Mouse (Mus musculus): Measurements from ENCODE around the gene Mrps9. TPM values are rescaled to one million over a fixed set of nuclear protein-coding genes. Genes with fewer than 3 reads are reported as not detected.

The Mrps9 gene
- polyA plus RNA-seq, 1 experiment from 2014 or later: 60.3 TPM

- 32% methylated on average over 22 of the region's 22 CpGs for WGBS
- DNase-seq (ENCODE audit: low spot score) (no peak), ATAC-seq (replicated peaks; ENCODE audit: low FRiP score) (peak; percentile 55)
- H3K4me3 ChIP-seq (ENCODE audit: low read depth, low read length): no peak overlapping the region
- no peaks in the 10 kb centered on the region for H3K9me3 ChIP-seq (ENCODE audit: control insufficient read depth, low read length)
- H3K4me1 ChIP-seq (replicated peaks; ENCODE audit: control insufficient read depth, insufficient read depth, low read length): peaks cover 11% of the 10 kb centered on the region
- no peaks in the 10 kb centered on the region for H3K27me3 ChIP-seq (ENCODE audit: control insufficient read depth, insufficient read depth, low read length)
- H3K27ac ChIP-seq (ENCODE audit: low read depth, low read length): no peak overlapping the region; the same call in 1 of the 2 replicates
- no peaks in the 10 kb centered on the region; the same call in 1 of the 2 replicates for H3K36me3 ChIP-seq (ENCODE audit: control insufficient read depth, insufficient read depth, low read length)
- peak overlapping the region; percentile 26; the same call in 1 of the 2 replicates for H3K4me2 ChIP-seq (ENCODE audit: low read depth, low read length, severe bottlenecking)
- no peak overlapping the region for H3K9ac ChIP-seq (ENCODE audit: low read length)
These were observed 37.7 kb downstream of the Mrps9 start for GRCm38 (mm10) chr1:42888541-42889349.

GRCm38 (mm10) chr1:42889421-42889887 lies 38.4 kb downstream of the Mrps9 start:
- DNase-seq (ENCODE audit: low spot score) (no peak), ATAC-seq (replicated peaks; ENCODE audit: low FRiP score) (peak; percentile 79)
- no peaks in the 10 kb centered on the region for H3K27me3 ChIP-seq (ENCODE audit: control insufficient read depth, insufficient read depth, low read length)
- no peaks in the 10 kb centered on the region; the same call in 1 of the 2 replicates for H3K36me3 ChIP-seq (ENCODE audit: control insufficient read depth, insufficient read depth, low read length)
- H3K9ac ChIP-seq (ENCODE audit: low read length): no peak overlapping the region
- peaks cover 11% of the 10 kb centered on the region for H3K4me1 ChIP-seq (replicated peaks; ENCODE audit: control insufficient read depth, insufficient read depth, low read length)
- no peak overlapping the region for H3K4me2 ChIP-seq (ENCODE audit: low read depth, low read length, severe bottlenecking)
- WGBS: 17% methylated on average over 7 of the region's 7 CpGs
- H3K4me3 ChIP-seq (ENCODE audit: low read depth, low read length): no peak overlapping the region
- peak overlapping the region; percentile 76 for H3K27ac ChIP-seq (ENCODE audit: low read depth, low read length)
- no peaks in the 10 kb centered on the region for H3K9me3 ChIP-seq (ENCODE audit: control insufficient read depth, low read length)

GRCm38 (mm10) chr1:42894695-42895094 lies 43.7 kb downstream of the Mrps9 start:
- no peaks in the 10 kb centered on the region for H3K9me3 ChIP-seq (ENCODE audit: control insufficient read depth, low read length)
- no peak for ATAC-seq (replicated peaks; ENCODE audit: low FRiP score)
- H3K4me3 ChIP-seq (ENCODE audit: low read depth, low read length): no peak overlapping the region
- H3K4me2 ChIP-seq (ENCODE audit: low read depth, low read length, severe bottlenecking): no peak overlapping the region
- H3K36me3 ChIP-seq (ENCODE audit: control insufficient read depth, insufficient read depth, low read length): no peaks in the 10 kb centered on the region; the same call in 1 of the 2 replicates
- no peak overlapping the region for H3K9ac ChIP-seq (ENCODE audit: low read length)
- no peaks in the 10 kb centered on the region for H3K27me3 ChIP-seq (ENCODE audit: control insufficient read depth, insufficient read depth, low read length)
- no peaks in the 10 kb centered on the region for H3K4me1 ChIP-seq (replicated peaks; ENCODE audit: control insufficient read depth, insufficient read depth, low read length)
- no peak overlapping the region for H3K27ac ChIP-seq (ENCODE audit: low read depth, low read length)
- no peak for DNase-seq (ENCODE audit: low spot score)

- Histone ChIP-seq H3K36me3 (ENCODE audit: control insufficient read depth, insufficient read depth, low read length) (no peaks in the 10 kb centered on the region; the same call in 1 of the 2 replicates), H3K4me1 (replicated peaks; ENCODE audit: control insufficient read depth, insufficient read depth, low read length) (no peaks in the 10 kb centered on the region), H3K9ac (ENCODE audit: low read length) (no peak overlapping the region), H3K4me3 (ENCODE audit: low read depth, low read length) (no peak overlapping the region), H3K27ac (ENCODE audit: low read depth, low read length) (no peak overlapping the region), H3K27me3 (ENCODE audit: control insufficient read depth, insufficient read depth, low read length) (no peaks in the 10 kb centered on the region), H3K4me2 (ENCODE audit: low read depth, low read length, severe bottlenecking) (no peak overlapping the region), H3K9me3 (ENCODE audit: control insufficient read depth, low read length) (no peaks in the 10 kb centered on the region)
- 88% methylated on average over 11 of the region's 11 CpGs for WGBS
- ATAC-seq (replicated peaks; ENCODE audit: low FRiP score): no peak
- no peak for DNase-seq (ENCODE audit: low spot score)
These were observed 54.1 kb downstream of the Mrps9 start for GRCm38 (mm10) chr1:42905148-42905547.

GRCm38 (mm10) chr1:42906696-42907095 lies 55.7 kb downstream of the Mrps9 start:
- ATAC-seq (replicated peaks; ENCODE audit: low FRiP score): no peak

GRCm38 (mm10) chr1:42907153-42907552 lies 56.1 kb downstream of the Mrps9 start:
- no peaks in the 10 kb centered on the region for H3K27me3 ChIP-seq (ENCODE audit: control insufficient read depth, insufficient read depth, low read length)
- no peak overlapping the region for H3K4me2 ChIP-seq (ENCODE audit: low read depth, low read length, severe bottlenecking)
- no peak overlapping the region for H3K4me3 ChIP-seq (ENCODE audit: low read depth, low read length)
- 50% methylated on average over 4 of the region's 4 CpGs for WGBS
- no peak overlapping the region for H3K27ac ChIP-seq (ENCODE audit: low read depth, low read length)
- ATAC-seq (replicated peaks; ENCODE audit: low FRiP score) (no peak), DNase-seq (ENCODE audit: low spot score) (no peak)
- H3K4me1 ChIP-seq (replicated peaks; ENCODE audit: control insufficient read depth, insufficient read depth, low read length): no peaks in the 10 kb centered on the region
- H3K36me3 ChIP-seq (ENCODE audit: control insufficient read depth, insufficient read depth, low read length): no peaks in the 10 kb centered on the region
- H3K9ac ChIP-seq (ENCODE audit: low read length): no peak overlapping the region
- no peaks in the 10 kb centered on the region for H3K9me3 ChIP-seq (ENCODE audit: control insufficient read depth, low read length)

More at GRCm38 (mm10) chr1:42906696-42907095, 55.7 kb downstream of the Mrps9 start:
- Histone ChIP-seq H3K4me1 (replicated peaks; ENCODE audit: control insufficient read depth, insufficient read depth, low read length) (no peaks in the 10 kb centered on the region), H3K4me3 (ENCODE audit: low read depth, low read length) (no peak overlapping the region), H3K36me3 (ENCODE audit: control insufficient read depth, insufficient read depth, low read length) (no peaks in the 10 kb centered on the region), H3K9ac (ENCODE audit: low read length) (no peak overlapping the region), H3K4me2 (ENCODE audit: low read depth, low read length, severe bottlenecking) (no peak overlapping the region), H3K9me3 (ENCODE audit: control insufficient read depth, low read length) (no peaks in the 10 kb centered on the region), H3K27me3 (ENCODE audit: control insufficient read depth, insufficient read depth, low read length) (no peaks in the 10 kb centered on the region), H3K27ac (ENCODE audit: low read depth, low read length) (no peak overlapping the region)
- DNase-seq (ENCODE audit: low spot score): no peak
- 78% methylated on average over 7 of the region's 7 CpGs for WGBS

- Histone ChIP-seq H3K4me1 (replicated peaks; ENCODE audit: control insufficient read depth, insufficient read depth, low read length) (no peaks in the 10 kb centered on the region), H3K27ac (ENCODE audit: low read depth, low read length) (no peak overlapping the region), H3K27me3 (ENCODE audit: control insufficient read depth, insufficient read depth, low read length) (no peaks in the 10 kb centered on the region), H3K36me3 (ENCODE audit: control insufficient read depth, insufficient read depth, low read length) (no peaks in the 10 kb centered on the region), H3K4me2 (ENCODE audit: low read depth, low read length, severe bottlenecking) (no peak overlapping the region), H3K9me3 (ENCODE audit: control insufficient read depth, low read length) (no peaks in the 10 kb centered on the region), H3K4me3 (ENCODE audit: low read depth, low read length) (no peak overlapping the region), H3K9ac (ENCODE audit: low read length) (no peak overlapping the region)
- 18% methylated on average over 4 of the region's 4 CpGs for WGBS
- DNase-seq (ENCODE audit: low spot score) (no peak), ATAC-seq (replicated peaks; ENCODE audit: low FRiP score) (peak; percentile 71)
These were observed 64.0 kb downstream of the Mrps9 start for GRCm38 (mm10) chr1:42915062-42915461.

GRCm38 (mm10) chr1:42916719-42917118 lies 65.7 kb downstream of the Mrps9 start:
- Histone ChIP-seq H3K9ac (ENCODE audit: low read length) (no peak overlapping the region), H3K9me3 (ENCODE audit: control insufficient read depth, low read length) (no peaks in the 10 kb centered on the region), H3K27ac (ENCODE audit: low read depth, low read length) (no peak overlapping the region), H3K36me3 (ENCODE audit: control insufficient read depth, insufficient read depth, low read length) (no peaks in the 10 kb centered on the region), H3K4me1 (replicated peaks; ENCODE audit: control insufficient read depth, insufficient read depth, low read length) (no peaks in the 10 kb centered on the region), H3K4me2 (ENCODE audit: low read depth, low read length, severe bottlenecking) (no peak overlapping the region), H3K27me3 (ENCODE audit: control insufficient read depth, insufficient read depth, low read length) (no peaks in the 10 kb centered on the region), H3K4me3 (ENCODE audit: low read depth, low read length) (no peak overlapping the region)
- ATAC-seq (replicated peaks; ENCODE audit: low FRiP score) (no peak), DNase-seq (ENCODE audit: low spot score) (no peak)
- 83% methylated on average over 7 of the region's 7 CpGs for WGBS

GRCm38 (mm10) chr1:42917908-42918307 lies 66.9 kb downstream of the Mrps9 start:
- no peaks in the 10 kb centered on the region for H3K36me3 ChIP-seq (ENCODE audit: control insufficient read depth, insufficient read depth, low read length)
- no peak overlapping the region for H3K27ac ChIP-seq (ENCODE audit: low read depth, low read length)
- H3K27me3 ChIP-seq (ENCODE audit: control insufficient read depth, insufficient read depth, low read length): no peaks in the 10 kb centered on the region
- H3K9ac ChIP-seq (ENCODE audit: low read length): no peak overlapping the region
- no peaks in the 10 kb centered on the region for H3K9me3 ChIP-seq (ENCODE audit: control insufficient read depth, low read length)
- no peaks in the 10 kb centered on the region for H3K4me1 ChIP-seq (replicated peaks; ENCODE audit: control insufficient read depth, insufficient read depth, low read length)
- 17% methylated on average over 4 of the region's 4 CpGs for WGBS
- DNase-seq (ENCODE audit: low spot score) (no peak), ATAC-seq (replicated peaks; ENCODE audit: low FRiP score) (peak; percentile 57)
- no peak overlapping the region for H3K4me2 ChIP-seq (ENCODE audit: low read depth, low read length, severe bottlenecking)
- no peak overlapping the region for H3K4me3 ChIP-seq (ENCODE audit: low read depth, low read length)

Data from forebrain, embryonic 11.5 days (tissue).